Mouse (Mus musculus): ENCODE data around the gene Tob2. TPM values are rescaled to one million over a fixed set of nuclear protein-coding genes. Genes with fewer than 3 reads are reported as not detected.

The Tob2 gene
- polyA plus RNA-seq, 1 experiment = 37.6 TPM

DNA sequence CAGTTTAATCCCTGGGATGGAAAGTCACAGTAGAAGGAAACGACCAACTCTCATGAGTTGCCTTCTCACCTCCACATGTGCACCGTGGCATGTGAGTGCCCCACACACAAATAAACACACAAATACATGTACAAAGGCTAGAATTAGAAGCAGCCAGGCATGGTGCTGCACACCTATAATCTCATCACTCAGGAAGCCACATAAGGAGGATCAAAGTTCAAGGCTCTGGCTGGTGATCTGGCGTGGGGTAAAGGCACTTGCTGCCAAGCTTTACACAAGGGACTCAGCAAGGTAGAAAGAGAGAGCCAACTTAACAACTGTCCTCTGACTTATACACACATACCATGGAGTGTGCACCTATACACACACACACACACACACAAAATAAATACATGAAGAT is 58.2 kb downstream of the Tob2 start:
- TF ChIP-seq GATA1 (IDR thresholded peaks at IDR 0.05; ENCODE audit: low read length) = no peak

DNA sequence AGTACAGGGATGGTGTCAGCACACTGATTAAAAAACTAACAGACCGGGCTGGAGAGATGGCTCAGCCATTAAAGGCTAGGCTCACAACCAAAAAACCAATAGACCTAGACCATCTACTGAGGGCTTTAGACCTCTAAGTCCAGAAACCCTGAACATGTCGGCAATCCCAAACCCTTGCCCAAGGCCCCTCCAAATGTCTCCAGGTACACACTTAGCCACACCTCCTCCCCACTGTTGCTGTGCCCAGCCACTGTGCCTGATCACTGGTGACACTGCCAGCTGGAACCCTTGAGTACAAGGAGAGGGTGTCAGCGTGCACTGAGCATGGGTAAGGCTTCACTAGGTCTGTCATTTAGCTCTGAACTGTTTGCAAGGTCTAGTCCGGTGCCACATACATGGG is 60.2 kb downstream of the Tob2 start:
- no peak for TF ChIP-seq GATA1 (IDR thresholded peaks at IDR 0.05; ENCODE audit: low read length)

Other genes with a start within 250 kb of the Tob2 start
- gene L3mbtl2, start 194.9 kb downstream of the Tob2 start, polyA plus RNA-seq (2012) = 14.9 and 23.6 TPM in 2 replicates
- gene Chadl, start 161.5 kb downstream of the Tob2 start, polyA plus RNA-seq (2012) = 0.06 TPM in 1 of 2 replicates, not detected in the other
- 72.0 and 77.6 TPM in 2 replicates for gene Zc3h7b, start 113.7 kb downstream of the Tob2 start, polyA plus RNA-seq (2012)
- gene Rangap1, start 113.3 kb downstream of the Tob2 start, polyA plus RNA-seq (2012) = 273 and 309 TPM in 2 replicates
- 53.4 and 92.0 TPM in 2 replicates for gene Tef, start 56.4 kb downstream of the Tob2 start, polyA plus RNA-seq (2012)
- gene Phf5a, start 13.1 kb upstream of the Tob2 start, polyA plus RNA-seq (2012) = 5.0 and 21.7 TPM in 2 replicates
- 167 and 205 TPM in 2 replicates for gene Aco2, start 13.5 kb upstream of the Tob2 start, polyA plus RNA-seq (2012)
- gene Polr3h, start 67.4 kb upstream of the Tob2 start, polyA plus RNA-seq (2012) = 66.1 and 86.3 TPM in 2 replicates
- gene Csdc2, start 78.0 kb upstream of the Tob2 start, polyA plus RNA-seq (2012) = not detected in 2 replicates
- gene Pmm1, start 102.1 kb upstream of the Tob2 start, polyA plus RNA-seq (2012) = 93.6 and 105 TPM in 2 replicates
- not detected in 2 replicates for gene 1700029P11Rik, start 121.7 kb upstream of the Tob2 start, polyA plus RNA-seq (2012)
- 8.4 and 12.7 TPM in 2 replicates for gene Xrcc6, start 129.0 kb upstream of the Tob2 start, polyA plus RNA-seq (2012)
- gene Desi1, start 175.1 kb upstream of the Tob2 start, polyA plus RNA-seq (2012) = 45.7 and 65.4 TPM in 2 replicates
- gene Snu13, start 188.8 kb upstream of the Tob2 start, polyA plus RNA-seq (2012) = 25.8 and 229 TPM in 2 replicates
- gene 4930407I10Rik, start 200.4 kb upstream of the Tob2 start, polyA plus RNA-seq (2012) = not detected in 2 replicates
- gene Mei1, start 211.2 kb upstream of the Tob2 start, polyA plus RNA-seq (2012) = not detected in 2 replicates